Mouse (Mus musculus): ENCODE measurements around the gene Pih1d2.

DNA sequence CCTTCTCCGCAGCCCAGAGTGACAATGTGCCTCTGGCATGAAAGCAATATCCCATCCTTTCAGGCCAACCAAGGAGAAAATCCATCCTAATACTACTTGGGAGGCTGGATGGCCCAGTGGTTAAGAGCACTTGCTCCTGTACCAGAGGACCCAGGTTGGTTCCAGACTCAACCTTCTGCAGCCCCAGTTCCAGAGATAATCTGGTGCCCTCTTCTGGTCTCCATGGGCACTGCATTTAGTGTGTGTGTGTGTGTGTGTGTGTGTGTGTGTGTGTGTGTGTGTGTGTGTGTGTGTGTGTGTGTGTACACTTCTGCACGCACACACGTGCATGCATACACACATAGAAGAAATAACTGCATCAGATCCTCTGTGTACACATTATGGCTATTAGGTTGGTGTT lies 23.6 kb upstream of the Pih1d2 start:
- TF ChIP-seq CTCF (IDR thresholded peaks at IDR 0.05) (peak; percentile 50), POLR2A (IDR thresholded peaks at IDR 0.05; ENCODE audit: insufficient read depth, low read depth, low read length) (no peak)
